Mouse (Mus musculus) olfactory bulb, adult 2 months (tissue): ENCODE results near the gene Oas1a. TPM values are rescaled to one million over a fixed set of nuclear protein-coding genes. Genes with fewer than 3 reads are reported as not detected.
"Not testable (repeated sequence)": the region's sequence is repeated elsewhere in the genome, so short reads cannot be mapped to it uniquely, and the experiment has no call there.

Experiments used
- H3K27ac ChIP-seq: fragments of 200-500 bp; 2 replicates; pipeline ENCODE4 v1.5.1; 2012; ENCODE audit warnings: low read depth, low read length; ENCODE audit not compliant: insufficient read depth
- H3K4me1 ChIP-seq: fragments of 200-500 bp; 2 replicates; pipeline ENCODE4 v1.6.1; 2012; ENCODE audit warnings: low read length; ENCODE audit not compliant: control insufficient read depth, insufficient read depth
- H3K4me3 ChIP-seq: fragments of 200-500 bp; 2 replicates; pipeline ENCODE4 v1.5.1; 2012; ENCODE audit warnings: mild to moderate bottlenecking, low read depth, low read length, moderate library complexity; ENCODE audit not compliant: insufficient read depth
- CTCF ChIP-seq: fragments of 200-500 bp; IDR thresholded peaks from 2 replicates; pipeline ENCODE4 v1.5.1; 2012; ENCODE audit warnings: low read depth, mild to moderate bottlenecking, low read length, moderate library complexity; ENCODE audit not compliant: insufficient read depth
- POLR2A ChIP-seq: fragments of 200-500 bp; IDR thresholded peaks from 2 replicates; pipeline ENCODE4 v1.6.1; 2012; ENCODE audit warnings: mild to moderate bottlenecking, low read depth, low read length, moderate library complexity; ENCODE audit not compliant: insufficient read depth
- WGBS: fragments of 180-500 bp; shearing (Covaris S2); methylation state at CpG from one replicate; pipeline ENCODE4 v1.1.7; 2018; 5-methylcytosine and 5-hydroxymethylcytosine counted together
- polyA plus RNA-seq: library from polyadenylated mRNA; stranded (reverse); fragments of >200 nt; gene quantifications from 2 replicates; pipeline ENCODE4 v1.2.4, GENCODE M21; 2012; ENCODE audit warnings: low replicate concordance; ENCODE audit not compliant: missing spikeins, insufficient read depth, insufficient read length

Gene Oas1a
- polyA plus RNA-seq, 1 experiment: not detected

DNA sequence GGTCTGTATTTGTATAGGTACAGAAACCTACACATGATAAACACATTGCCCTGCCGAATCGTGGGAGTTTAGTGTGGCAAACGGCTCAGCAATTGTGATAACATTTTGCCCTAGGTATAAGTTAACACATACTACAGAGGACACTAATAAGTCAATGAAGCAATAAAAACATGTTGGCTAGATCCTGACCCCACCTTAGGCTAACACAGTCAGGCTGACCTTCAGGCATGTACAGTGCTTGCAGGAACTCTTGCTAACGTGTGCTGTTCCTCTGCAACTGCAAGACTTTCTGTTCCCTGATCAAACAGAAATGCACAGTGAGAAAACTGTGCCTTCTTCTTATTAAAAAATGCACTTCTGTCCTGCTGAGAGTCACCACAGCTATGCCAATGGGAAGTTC is 16.6 kb upstream of the Oas1a start:
- H3K4me3 ChIP-seq: no peak overlapping the region
- TF ChIP-seq POLR2A: no peak
- H3K27ac ChIP-seq: no peak overlapping the region
- no peaks in the 10 kb centered on the region for H3K4me1 ChIP-seq
- 83% methylated on average over 4 of the region's 4 CpGs for WGBS

DNA sequence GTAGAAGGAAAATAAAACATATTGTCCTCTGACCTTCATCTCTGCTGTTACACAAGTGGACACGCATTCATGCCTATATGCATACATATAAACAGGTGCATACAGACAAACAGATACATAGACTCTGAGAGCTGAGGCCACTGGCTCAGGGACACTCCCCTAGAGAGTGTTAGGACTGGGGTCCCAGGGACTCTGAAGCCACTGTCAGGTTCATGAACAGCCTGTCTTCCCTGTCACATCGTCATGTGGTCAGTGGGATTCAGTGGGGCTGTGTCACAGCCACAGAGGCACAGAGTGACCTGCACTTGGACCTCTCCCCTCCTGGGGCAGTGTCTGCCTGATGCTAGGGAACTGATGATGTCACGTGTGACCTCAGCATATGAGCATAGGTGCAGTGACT is 13.0 kb upstream of the Oas1a start:
- Histone ChIP-seq H3K4me1 (no peaks in the 10 kb centered on the region), H3K4me3 (no peak overlapping the region), H3K27ac (no peak overlapping the region)
- TF ChIP-seq CTCF: no peak
- TF ChIP-seq POLR2A: no peak
- WGBS: 85% methylated on average over 3 of the region's 3 CpGs

DNA sequence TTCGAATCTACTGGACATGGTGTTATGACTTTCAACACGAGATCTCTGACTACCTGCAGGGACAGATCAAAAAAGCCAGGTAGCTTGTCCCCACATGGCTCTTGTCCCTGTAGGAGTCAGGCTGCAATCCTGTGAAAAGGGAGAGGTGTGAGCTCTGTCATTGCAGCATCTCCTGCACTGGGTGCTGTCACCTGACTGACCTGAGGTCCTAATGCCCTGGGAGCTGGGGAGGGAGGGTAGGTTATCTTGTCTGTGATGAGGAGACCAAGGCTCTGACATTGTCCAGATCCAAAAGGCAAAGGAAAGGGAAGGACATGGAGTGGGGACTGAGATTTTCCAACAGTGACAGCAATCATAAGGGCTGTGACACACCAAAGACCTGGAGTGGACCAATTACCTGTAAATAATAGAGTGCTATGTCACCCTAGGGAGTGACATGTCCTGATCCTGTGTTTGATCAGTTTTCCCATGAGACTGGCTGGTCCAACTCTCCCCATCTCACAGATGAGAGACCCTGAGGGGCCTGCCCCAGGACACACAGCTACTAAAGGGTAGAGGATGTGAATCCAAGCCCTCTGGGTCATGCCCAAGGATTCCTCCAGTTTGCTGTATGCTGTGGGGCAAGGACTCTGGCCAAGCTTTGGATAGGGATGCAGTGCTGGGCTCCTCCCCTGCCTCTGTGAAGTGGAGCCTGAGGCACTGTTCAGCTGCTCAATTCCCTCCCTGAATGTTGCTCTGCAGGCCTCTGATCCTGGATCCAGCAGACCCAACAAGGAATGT is 12.0 kb upstream of the Oas1a start:
- not testable (repeated sequence) for H3K4me3 ChIP-seq, H3K27ac ChIP-seq, H3K4me1 ChIP-seq
- 74% methylated on average over 2 of the region's 2 CpGs for WGBS

DNA sequence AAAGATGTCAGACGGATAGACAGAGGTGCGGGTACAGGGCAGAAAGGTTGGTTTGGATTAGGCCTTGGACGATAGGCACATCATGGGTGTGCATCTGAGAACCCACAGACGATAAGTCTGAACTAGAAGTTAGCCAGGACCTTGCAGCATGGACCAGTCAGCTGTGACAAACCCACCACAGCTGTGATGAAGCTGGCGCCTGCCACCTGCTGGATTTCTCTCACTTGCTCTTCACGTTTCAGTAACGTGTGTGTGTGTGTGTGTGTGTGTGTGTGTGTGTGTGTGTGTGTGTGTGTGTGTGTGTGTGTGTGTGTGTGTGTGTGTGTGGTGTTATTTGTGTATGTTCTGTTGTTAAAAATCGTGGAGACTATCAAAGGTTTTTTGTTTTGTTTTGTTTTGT is 6.9 kb upstream of the Oas1a start, which contains the start of gene Oas1d:
TSS of gene Oas1d (plus strand) at position 333 of the 400 bp plus-strand sequence.
- not testable (repeated sequence) for H3K4me1 ChIP-seq, H3K4me3 ChIP-seq, H3K27ac ChIP-seq
- WGBS: 50% methylated on average over 8 of the region's 8 CpGs

DNA sequence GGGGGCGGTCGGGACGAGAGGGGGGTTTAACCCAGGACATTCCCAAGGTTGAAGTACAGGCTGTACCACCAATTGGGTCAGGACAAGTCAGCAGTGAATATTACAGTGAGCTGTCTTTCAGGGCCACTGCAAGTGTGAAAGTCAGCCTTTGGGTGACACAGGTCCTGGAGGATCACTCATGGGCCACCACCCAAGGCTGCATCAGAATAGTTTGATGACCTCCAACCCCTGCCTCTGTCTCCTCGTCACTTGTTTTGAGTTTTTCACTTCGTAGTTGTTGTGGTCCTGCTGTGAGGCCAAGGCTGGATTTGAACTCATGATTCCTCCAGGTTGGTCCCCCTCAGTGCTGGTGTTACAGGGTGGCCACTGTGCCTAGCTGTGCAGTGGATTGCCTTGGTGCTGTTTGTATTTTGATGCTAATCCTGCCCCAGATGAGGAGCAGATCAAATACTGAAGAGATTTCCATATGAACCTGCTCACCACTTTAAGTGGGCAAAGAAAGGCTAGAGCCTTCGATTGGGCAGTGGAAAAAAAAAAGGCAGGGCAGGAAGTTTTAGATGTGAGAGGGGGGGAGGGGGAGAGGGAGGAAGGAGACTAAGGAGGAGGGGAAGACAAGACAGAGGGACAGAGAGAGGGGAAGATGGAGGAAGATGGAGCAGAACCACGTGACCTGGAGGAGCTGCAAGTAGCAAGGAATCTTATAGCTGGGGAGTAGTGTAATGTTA is 1.0 kb upstream of the Oas1a start:
- no peak overlapping the region for H3K4me3 ChIP-seq
- H3K4me1 ChIP-seq: no peaks in the 10 kb centered on the region
- no peak overlapping the region for H3K27ac ChIP-seq
- TF ChIP-seq POLR2A (no peak), CTCF (no peak)
- WGBS: 61% methylated on average over 7 of the region's 7 CpGs

DNA sequence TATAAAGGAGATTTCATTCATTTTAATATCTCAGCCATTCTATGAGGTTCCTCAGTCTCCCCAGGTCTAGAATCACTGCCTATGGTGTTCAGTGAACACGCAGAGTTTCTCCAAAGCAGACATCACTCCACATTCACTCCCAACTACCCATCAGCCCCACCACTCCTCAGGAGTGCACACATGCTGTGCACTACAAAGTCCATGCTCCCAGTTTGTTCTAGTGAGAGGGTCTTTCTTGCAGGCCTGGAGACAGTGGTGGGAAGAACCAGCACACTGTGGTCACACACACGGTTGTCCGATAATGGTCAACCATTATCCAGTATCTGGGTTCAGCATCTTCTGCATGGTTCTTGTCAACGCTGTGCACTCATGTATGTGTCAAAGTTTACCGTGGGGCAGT is 5.3 kb downstream of the Oas1a start:
- no peak overlapping the region for H3K27ac ChIP-seq
- WGBS: 93% methylated on average over 5 of the region's 5 CpGs
- H3K4me1 ChIP-seq: no peaks in the 10 kb centered on the region
- TF ChIP-seq CTCF (no peak), POLR2A (no peak)
- no peak overlapping the region for H3K4me3 ChIP-seq

DNA sequence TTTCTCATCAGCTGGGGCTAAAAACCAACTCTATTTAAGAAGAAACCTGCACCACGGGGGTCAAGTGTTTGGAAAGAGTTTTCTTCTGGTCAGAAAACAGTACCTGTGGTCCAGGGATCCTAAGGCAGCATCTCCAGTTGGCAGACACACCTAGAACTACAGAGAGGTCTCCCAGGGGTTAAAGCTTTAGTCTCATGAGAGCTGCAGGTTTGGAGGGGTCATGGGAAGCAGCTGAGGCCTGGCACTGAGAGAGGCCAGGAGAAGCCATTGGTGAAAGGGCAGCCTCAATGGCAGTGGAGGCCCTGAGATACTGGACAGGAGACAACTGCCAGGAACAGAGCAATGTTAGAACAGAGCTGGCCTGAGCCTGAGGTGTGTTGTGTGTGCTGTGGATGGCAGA is 6.7 kb downstream of the Oas1a start:
- Histone ChIP-seq H3K27ac (no peak overlapping the region), H3K4me3 (no peak overlapping the region), H3K4me1 (no peaks in the 10 kb centered on the region)
- TF ChIP-seq CTCF: no peak
- no peak for TF ChIP-seq POLR2A
- WGBS: 59% methylated on average over 1 of the region's 1 CpGs

DNA sequence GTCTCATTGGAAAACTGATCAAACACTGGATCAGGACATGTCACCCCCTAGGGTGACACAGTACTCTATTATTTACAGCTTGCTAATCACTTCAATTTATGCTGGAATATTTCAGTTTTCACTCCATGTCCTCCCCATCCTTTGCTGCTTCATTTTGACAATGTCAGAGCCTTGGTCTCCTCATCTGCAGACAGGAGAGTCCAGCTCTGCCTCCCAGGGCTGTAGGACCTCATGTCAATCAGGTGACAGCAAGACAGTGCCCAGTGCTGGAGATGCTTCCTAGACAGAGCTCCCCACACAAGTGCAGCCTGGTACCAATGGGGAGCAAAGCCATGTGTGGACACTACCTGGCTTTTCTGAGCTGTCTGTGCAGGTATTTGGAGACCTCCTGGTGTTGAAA is 8.6 kb downstream of the Oas1a start:
- Histone ChIP-seq H3K4me1 (no peaks in the 10 kb centered on the region), H3K27ac (no peak overlapping the region), H3K4me3 (no peak overlapping the region)
- TF ChIP-seq POLR2A (no peak), CTCF (no peak)

DNA sequence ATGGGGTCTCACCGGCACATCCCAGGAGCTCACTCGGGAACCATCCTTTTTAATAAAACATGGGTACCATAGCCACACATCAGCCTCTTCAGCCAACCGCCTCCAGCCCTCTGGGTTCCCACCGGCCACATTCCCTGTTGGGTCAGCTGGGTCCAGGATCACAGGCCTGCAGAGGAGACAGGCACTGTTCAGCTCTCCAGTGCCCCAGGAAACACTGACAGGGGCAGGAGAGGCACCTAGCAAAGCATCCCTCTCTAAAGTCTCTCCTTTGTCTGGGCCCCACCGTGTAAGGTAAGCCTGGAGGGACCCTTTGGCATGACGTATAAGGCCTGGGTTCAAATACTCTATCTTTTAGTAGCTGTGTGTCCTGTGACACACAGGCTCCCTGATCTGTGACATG is 9.0 kb downstream of the Oas1a start:
- 86% methylated on average over 6 of the region's 6 CpGs for WGBS
- H3K4me3 ChIP-seq: no peak overlapping the region
- TF ChIP-seq POLR2A (no peak), CTCF (no peak)

DNA sequence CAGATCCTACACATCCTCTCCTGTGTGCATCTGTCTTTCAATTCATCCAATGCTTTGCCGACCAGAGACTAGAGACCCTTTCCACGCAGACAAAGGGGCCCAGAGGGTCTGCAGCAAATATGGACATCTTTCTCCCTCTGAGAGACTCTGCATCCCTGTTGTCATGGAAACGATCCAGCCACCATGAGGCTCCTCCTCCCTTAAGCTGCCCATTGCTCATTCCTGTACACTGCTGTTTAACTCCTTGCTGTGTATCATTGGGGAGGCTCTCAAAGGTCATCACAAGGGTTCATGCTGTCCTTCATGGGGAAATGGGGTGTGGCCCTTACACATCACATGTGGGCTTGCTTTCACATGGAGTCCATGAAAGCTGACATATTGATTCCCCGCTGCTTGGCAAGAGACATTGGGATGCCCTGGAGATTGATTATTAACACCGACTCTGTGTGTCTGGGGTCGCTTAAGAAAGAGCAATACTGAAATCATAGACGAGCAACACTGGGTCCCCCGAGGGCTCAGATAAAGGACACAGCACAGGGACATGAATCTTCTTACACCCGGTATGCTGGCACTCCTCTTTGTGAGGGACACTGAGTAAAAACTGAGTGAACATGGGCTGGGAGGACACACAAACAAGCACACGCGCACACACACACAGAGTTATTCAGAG is 12.0 kb downstream of the Oas1a start:
- 86% methylated on average over 11 of the region's 11 CpGs for WGBS
- Histone ChIP-seq H3K27ac (no peak overlapping the region), H3K4me1 (no peaks in the 10 kb centered on the region), H3K4me3 (no peak overlapping the region)
- TF ChIP-seq POLR2A (no peak), CTCF (no peak)

More for the DNA sequence above, 9.0 kb downstream of the Oas1a start:
- Histone ChIP-seq H3K27ac (no peak overlapping the region), H3K4me1 (no peaks in the 10 kb centered on the region)

DNA sequence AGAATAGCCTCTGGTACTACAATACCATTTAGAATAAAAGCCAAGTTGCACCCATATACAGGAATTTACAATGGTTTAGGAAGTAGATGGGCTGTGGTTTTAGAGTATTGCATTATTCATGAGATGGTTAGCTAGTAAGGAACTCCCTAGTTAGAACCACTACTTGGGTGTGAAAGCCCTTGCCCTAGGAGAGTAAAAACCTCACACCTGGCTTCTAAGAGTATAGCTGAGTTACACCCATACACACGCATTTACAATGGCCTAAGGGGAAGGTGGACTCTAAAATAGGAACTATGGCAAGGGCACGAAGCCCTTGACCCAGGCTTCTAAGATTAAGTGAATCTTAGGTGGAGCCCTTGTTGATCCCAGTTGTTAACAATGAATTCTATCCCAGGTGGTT is 12.6 kb downstream of the Oas1a start:
- 79% methylated on average over 2 of the region's 2 CpGs for WGBS
- H3K4me3 ChIP-seq, H3K4me1 ChIP-seq, H3K27ac ChIP-seq: not testable (repeated sequence)

DNA sequence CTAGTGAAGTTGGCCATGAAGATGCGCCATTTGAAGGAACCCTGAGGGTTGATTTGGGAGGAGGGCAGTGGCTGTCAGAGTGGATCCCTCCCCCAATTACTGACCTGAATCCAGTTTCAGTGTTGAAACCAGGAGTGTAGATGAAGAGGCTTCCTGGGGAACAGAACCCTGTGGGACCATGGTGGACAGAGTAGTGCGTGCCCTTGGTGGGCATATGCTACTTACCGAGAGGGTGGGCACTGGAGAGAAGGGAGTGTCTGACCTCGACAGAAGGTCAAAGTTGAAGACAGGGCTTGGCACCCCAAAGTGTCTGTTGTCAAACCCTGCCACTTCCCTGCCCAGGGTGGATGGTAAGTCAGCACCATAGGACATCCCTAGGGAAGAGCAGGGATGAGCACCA is 13.5 kb downstream of the Oas1a start:
- not testable (repeated sequence) for H3K27ac ChIP-seq, H3K4me3 ChIP-seq, H3K4me1 ChIP-seq
- 95% methylated on average over 4 of the region's 4 CpGs for WGBS
